Mouse (Mus musculus) stomach, postnatal 0 days (tissue): ENCODE measurements at regions not wholly inside any gene's neighbourhood (a gene's known extent, or its start where the extent isn't known, plus 50 kb on each side); places are given as distances from the start of the nearest gene placed in this dataset.

Source experiments
- CTCF ChIP-seq: IDR thresholded peaks from 2 replicates; pipeline ENCODE4 v1.5.1; 2016; ENCODE audit warnings: antibody characterized with exemption, low read depth, mild to moderate bottlenecking, moderate library complexity
- EP300 ChIP-seq: optimal IDR thresholded peaks from 2 replicates; pipeline ENCODE3; 2016; ENCODE audit warnings: antibody characterized with exemption

DNA sequence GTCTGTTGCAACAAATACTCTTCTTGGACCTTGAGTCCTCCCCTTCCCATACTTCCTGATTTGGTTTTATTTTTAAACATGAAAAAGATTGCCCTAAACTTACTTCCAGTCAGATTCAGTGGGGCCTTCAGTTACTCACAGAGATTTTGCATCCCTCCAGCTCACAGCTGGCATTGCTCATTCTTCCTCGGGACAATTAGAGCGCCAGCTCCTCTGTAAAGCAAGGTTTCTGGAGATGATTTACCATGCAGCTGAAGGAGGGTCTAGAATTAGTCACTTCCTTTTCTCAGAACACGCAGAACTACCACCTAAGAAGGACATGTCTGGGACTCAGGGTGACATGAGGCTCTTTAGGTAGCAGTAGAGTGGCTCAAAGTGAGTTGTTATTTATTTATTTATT lies 79.4 kb upstream of the Npy start:
- TF ChIP-seq CTCF = no peak
- TF ChIP-seq EP300 = no peak
